Mouse (Mus musculus): ENCODE data around the gene Lcp2.

- no peak for TF ChIP-seq CTCF (IDR thresholded peaks at IDR 0.05; ENCODE audit: borderline replicate concordance, insufficient read depth, low read depth, low read length)
- TF ChIP-seq POLR2A (IDR thresholded peaks at IDR 0.05; ENCODE audit: borderline replicate concordance, insufficient read depth, low read length), result no peak
Observed at GRCm38 (mm10) chr11:34113760-34114159, 67.0 kb downstream of the Lcp2 start.

Measured in cerebellum, adult 2 months (tissue).